Mouse (Mus musculus) kidney, postnatal 0 days (tissue): ENCODE results near the gene Epor. TPM values are rescaled to one million over a fixed set of nuclear protein-coding genes. Genes with fewer than 3 reads are reported as not detected.

Experiments
- ATAC-seq: fragments of 200-750 bp; cut with Nextera tagmentation; replicated peaks from 2 replicates; pipeline ENCODE4 v1.8.0; 2017; ENCODE audit warnings: low read depth, moderate number of reproducible peaks, moderate TSS enrichment, moderate library complexity; ENCODE audit not compliant: low FRiP score
- DNase-seq: peaks from one replicate; pipeline ENCODE4 v3.0.0-alpha.2; 2016; ENCODE audit warnings: low spot score
- H3K27ac ChIP-seq: fragments of 300-500 bp; sonication (generic); 2 replicates; pipeline ENCODE4 v1.5.1; 2014; ENCODE audit warnings: mild to moderate bottlenecking
- H3K27me3 ChIP-seq: fragments of 300-500 bp; sonication (generic); 2 replicates; pipeline ENCODE4 v1.6.1; 2014; ENCODE audit warnings: low read length, mixed read lengths; ENCODE audit not compliant: insufficient read depth
- H3K36me3 ChIP-seq: fragments of 300-500 bp; sonication (generic); 2 replicates; pipeline ENCODE4 v1.6.1; 2014; ENCODE audit warnings: low read length, mixed read lengths; ENCODE audit not compliant: insufficient read depth
- H3K4me1 ChIP-seq: fragments of 300-500 bp; sonication (generic); replicated peaks from 2 replicates; pipeline ENCODE4 v1.6.1; 2014; ENCODE audit warnings: antibody characterized with exemption, low read length, mixed read lengths; ENCODE audit not compliant: insufficient read depth
- H3K4me2 ChIP-seq: fragments of 300-500 bp; sonication (generic); 2 replicates; pipeline ENCODE4 v1.6.1; 2014; ENCODE audit warnings: mild to moderate bottlenecking, low read length, moderate library complexity, mixed read lengths
- H3K4me3 ChIP-seq: fragments of 300-500 bp; sonication (generic); replicated peaks from 2 replicates; pipeline ENCODE4 v1.5.1; 2014; ENCODE audit warnings: low read depth, low read length
- H3K9ac ChIP-seq: fragments of 300-500 bp; sonication (generic); 2 replicates; pipeline ENCODE4 v1.6.1; 2014; ENCODE audit warnings: low read depth, low read length
- H3K9me3 ChIP-seq: fragments of 300-500 bp; sonication (generic); replicated peaks from 2 replicates; pipeline ENCODE4 v1.6.1; 2016; ENCODE audit warnings: low read length, inconsistent platforms, mixed read lengths
- CTCF ChIP-seq: IDR thresholded peaks from 2 replicates; pipeline ENCODE4 v1.5.1; 2016; ENCODE audit warnings: antibody characterized with exemption, low read depth, mild to moderate bottlenecking, moderate library complexity
- WGBS: fragments of 180-500 bp; shearing (Covaris S2); extraction: QIAGEN DNeasy Blood & Tissue Kit; methylation state at CpG from one replicate; pipeline ENCODE4 v1.1.7; 2014; 5-methylcytosine and 5-hydroxymethylcytosine counted together
- polyA plus RNA-seq: library from polyadenylated mRNA; unstranded; fragments of >200 nt; fragmentation: Nextera tagmentation; extraction: Ambion mirVana; gene quantifications from 2 replicates; pipeline ENCODE4 v1.2.1, GENCODE M21; 2015

Epor gene
- polyA plus RNA-seq, 1 experiment from 2014 or later: 16.1 TPM

DNA sequence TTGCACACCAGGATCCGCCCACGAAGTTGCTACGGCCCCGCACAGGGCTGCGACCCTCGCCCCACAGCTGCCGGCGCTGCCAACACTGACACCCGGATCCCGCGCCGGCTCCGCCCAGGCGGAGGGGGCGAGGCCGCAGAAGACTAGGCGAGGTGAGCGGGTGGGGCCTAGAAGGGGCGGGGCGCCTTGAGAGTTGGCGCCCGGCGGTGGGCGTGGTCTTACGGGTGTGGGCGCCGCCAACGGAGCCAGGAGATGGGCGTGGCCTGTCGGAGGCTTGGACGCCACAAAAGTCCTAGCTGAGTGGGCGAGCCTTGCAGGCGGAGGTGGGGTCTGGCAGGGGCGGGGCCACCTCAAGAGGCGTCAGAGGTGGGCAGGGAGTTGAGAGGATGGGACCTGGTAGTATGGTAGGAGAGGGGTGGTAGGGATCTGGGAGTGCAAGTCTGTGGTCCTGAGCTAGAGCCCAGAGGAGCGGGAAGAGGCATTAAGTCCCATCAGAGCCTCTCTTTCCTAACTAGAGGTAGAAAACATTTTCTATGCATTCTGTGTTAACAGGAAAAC, 45.2 kb downstream of the Epor start, which contains the start of gene Rab3d:
Gene Rab3d, minus strand, starts transcription at position 158 of the 558 bp plus-strand sequence.
- TF ChIP-seq CTCF: 0 out of 2 replicates have a peak, but pooled peaks have one; percentile 3
- DNase-seq: peak; percentile 97
- Histone ChIP-seq H3K27ac (peak within 1 kb of the TSS; percentile 51), H3K9me3 (no peaks in the 10 kb centered on the region), H3K9ac (peak within 1 kb of the TSS; percentile 55), H3K4me1 (0 out of 2 replicates have a peak, but pooled peaks cover 5% of the 10 kb centered on the region), H3K36me3 (no peaks in the 10 kb centered on the region), H3K27me3 (no peaks in the 10 kb centered on the region), H3K4me3 (peak within 1 kb of the TSS; percentile 54), H3K4me2 (peak within 1 kb of the TSS; percentile 96)
- under 1% methylated on average over 36 of the region's 36 CpGs for WGBS
- ATAC-seq: peak; percentile 92

DNA sequence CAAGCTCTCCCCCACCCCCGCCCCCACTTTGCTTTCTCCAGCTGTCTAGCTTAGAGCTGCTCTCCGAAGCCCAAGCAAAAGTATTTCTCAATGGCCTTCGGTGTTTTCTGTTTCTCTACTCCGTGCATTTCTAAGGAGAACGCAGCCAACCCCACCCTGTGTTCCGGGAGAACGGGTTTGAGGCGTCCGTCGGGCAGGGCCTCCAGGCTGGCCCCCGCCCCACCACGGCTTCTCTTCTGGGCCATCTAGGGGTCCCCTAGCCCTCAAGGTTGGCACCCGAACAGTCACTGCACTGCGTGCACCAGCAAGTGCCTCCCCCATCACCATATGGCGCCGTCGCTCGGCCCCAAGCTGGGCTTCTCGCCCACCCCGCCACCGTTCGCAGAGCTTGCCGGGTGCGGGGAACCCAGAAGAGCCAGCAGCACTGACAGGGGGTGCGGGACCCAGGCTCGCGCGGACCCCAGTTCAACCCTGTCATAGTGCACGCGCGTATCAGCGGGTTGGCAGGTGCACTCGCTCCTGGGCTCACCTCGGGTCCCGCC, 45.7 kb downstream of the Epor start:
- no peak for DNase-seq
- H3K27me3 ChIP-seq: no peaks in the 10 kb centered on the region
- TF ChIP-seq CTCF: no peak
- 0 out of 2 replicates have a peak, but pooled peaks cover 5% of the 10 kb centered on the region for H3K4me1 ChIP-seq
- no peak; the same call in none of the 2 replicates for ATAC-seq
- H3K9me3 ChIP-seq: no peaks in the 10 kb centered on the region
- H3K9ac ChIP-seq: peak overlapping the region; percentile 55
- H3K4me3 ChIP-seq: peak overlapping the region; percentile 54
- peak overlapping the region; percentile 96 for H3K4me2 ChIP-seq
- H3K36me3 ChIP-seq: no peaks in the 10 kb centered on the region
- under 1% methylated on average over 35 of the region's 35 CpGs for WGBS
- H3K27ac ChIP-seq: peak overlapping the region; percentile 51

DNA sequence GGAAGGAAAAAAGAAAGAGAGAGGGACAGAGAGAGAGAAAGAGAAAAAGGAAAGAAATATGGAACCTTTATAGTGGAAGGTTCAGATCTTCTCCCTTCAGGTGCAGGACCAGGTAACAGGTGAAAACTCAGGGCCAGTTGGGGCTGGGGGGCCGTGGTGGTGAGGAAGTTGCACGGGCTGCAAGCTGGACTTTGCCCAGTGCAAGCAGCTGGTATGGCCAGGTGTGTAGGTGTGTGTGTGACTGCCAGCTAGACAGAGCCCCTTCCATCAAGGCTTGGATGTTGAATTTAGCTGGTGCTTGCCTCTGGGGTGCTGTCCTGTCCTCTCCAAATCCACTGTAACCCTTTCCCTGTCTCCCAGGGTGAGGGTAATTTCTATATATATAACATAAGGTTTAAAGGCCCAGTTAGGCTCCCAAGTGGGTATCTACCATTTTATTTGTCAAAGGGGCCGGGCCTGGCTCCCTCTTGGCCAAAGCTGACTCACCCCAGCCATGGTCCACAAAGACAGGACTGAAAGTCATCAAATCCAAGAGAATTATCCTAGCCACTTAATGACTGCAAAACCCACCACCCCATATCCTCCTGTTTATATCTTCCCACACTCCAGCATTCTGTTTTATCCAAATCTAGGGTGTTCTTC, 46.3 kb downstream of the Epor start:
- H3K27me3 ChIP-seq: no peaks in the 10 kb centered on the region
- H3K4me1 ChIP-seq: 0 out of 2 replicates have a peak, but pooled peaks cover 5% of the 10 kb centered on the region
- WGBS: 54% methylated on average over 3 of the region's 3 CpGs
- ATAC-seq (no peak), DNase-seq (no peak)
- H3K36me3 ChIP-seq: no peaks in the 10 kb centered on the region
- TF ChIP-seq CTCF: no peak
- H3K27ac ChIP-seq: peak overlapping the region; percentile 51; the same call in 1 of the 2 replicates
- no peaks in the 10 kb centered on the region for H3K9me3 ChIP-seq
- peak overlapping the region; percentile 96 for H3K4me2 ChIP-seq
- H3K9ac ChIP-seq: no peak overlapping the region; the same call in 1 of the 2 replicates
- peak overlapping the region; percentile 54; the same call in 1 of the 2 replicates for H3K4me3 ChIP-seq

DNA sequence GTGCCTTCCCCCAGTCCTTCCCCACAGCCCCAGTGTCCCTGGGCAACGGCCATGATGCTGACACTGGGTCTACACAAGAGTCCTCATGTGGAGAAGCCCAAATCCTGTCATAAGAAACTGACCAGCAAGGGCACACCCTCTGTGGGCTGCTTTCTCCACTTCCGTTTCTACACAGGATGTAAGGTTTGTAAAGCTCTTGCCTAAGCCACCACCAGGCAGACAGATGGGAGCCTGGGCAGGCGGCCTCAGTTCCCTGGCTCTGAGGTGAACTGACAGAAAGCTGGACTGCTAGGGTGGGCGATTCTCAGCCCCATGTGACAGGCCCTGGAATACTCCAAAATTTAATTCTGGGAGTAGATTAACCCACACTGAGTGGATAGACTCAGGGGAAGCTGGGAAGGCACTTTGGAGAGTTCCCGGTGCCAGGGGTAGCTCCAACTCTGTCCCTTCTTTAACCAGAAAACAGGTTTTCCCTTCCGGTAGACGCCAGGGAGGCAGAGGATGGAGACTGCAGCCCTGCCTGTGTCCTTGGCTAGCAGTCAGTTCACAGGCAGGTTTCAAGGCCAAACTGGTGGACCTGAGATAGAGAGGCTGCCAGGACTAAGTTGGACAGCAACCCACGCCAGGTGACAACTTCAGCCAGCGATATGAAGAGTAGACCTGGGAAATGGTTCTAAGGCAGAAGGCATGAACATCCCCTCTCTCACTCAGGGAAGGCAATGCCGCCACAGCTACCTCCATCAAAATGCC, 53.7 kb downstream of the Epor start:
- no peak for TF ChIP-seq CTCF
- Histone ChIP-seq H3K4me2 (no peak overlapping the region), H3K4me3 (no peak overlapping the region), H3K9me3 (no peaks in the 10 kb centered on the region), H3K27me3 (no peaks in the 10 kb centered on the region), H3K9ac (no peak overlapping the region), H3K36me3 (no peaks in the 10 kb centered on the region), H3K4me1 (no peaks in the 10 kb centered on the region), H3K27ac (no peak overlapping the region)
- DNase-seq (no peak), ATAC-seq (no peak)
- WGBS: 81% methylated on average over 10 of the region's 10 CpGs

Other genes with a start within 250 kb of the Epor start
- 16.9 and 19.6 TPM in 2 replicates for gene Ldlr, start 240.0 kb downstream of the Epor start, polyA plus RNA-seq
- gene Spc24, start 203.2 kb downstream of the Epor start, polyA plus RNA-seq: 55.1 and 61.1 TPM in 2 replicates
- gene Kank2, start 164.8 kb downstream of the Epor start, polyA plus RNA-seq: 10.1 and 10.3 TPM in 2 replicates
- gene Angptl8, start 128.0 kb downstream of the Epor start, polyA plus RNA-seq: 5.6 and 6.1 TPM in 2 replicates
- gene Dock6, start 110.9 kb downstream of the Epor start, polyA plus RNA-seq: 28.3 and 28.7 TPM in 2 replicates
- gene Rab3d, start 45.3 kb downstream of the Epor start, polyA plus RNA-seq: 12.0 and 13.3 TPM in 2 replicates
- gene Ccdc159, start 36.0 kb downstream of the Epor start, polyA plus RNA-seq: 1.8 and 2.0 TPM in 2 replicates
- 82.9 and 83.7 TPM in 2 replicates for gene Tmem205, start 36.0 kb downstream of the Epor start, polyA plus RNA-seq
- 4.3 and 4.8 TPM in 2 replicates for gene Plppr2, start 26.5 kb downstream of the Epor start, polyA plus RNA-seq
- gene Swsap1, start 7.8 kb downstream of the Epor start, polyA plus RNA-seq: 7.5 and 8.1 TPM in 2 replicates
- gene Rgl3, start 25.9 kb upstream of the Epor start, polyA plus RNA-seq: 26.8 and 29.2 TPM in 2 replicates
- 1.2 and 1.4 TPM in 2 replicates for gene Ccdc151, start 39.1 kb upstream of the Epor start, polyA plus RNA-seq
- 79.6 and 92.8 TPM in 2 replicates for gene Prkcsh, start 39.3 kb upstream of the Epor start, polyA plus RNA-seq
- 0.05 and 0.12 TPM in 2 replicates for gene Elavl3, start 88.5 kb upstream of the Epor start, polyA plus RNA-seq
- gene Gm49318, start 107.8 kb upstream of the Epor start, polyA plus RNA-seq: not detected in 2 replicates
- 8.3 and 8.9 TPM in 2 replicates for gene Zfp653, start 107.9 kb upstream of the Epor start, polyA plus RNA-seq
- gene Ecsit, start 121.9 kb upstream of the Epor start, polyA plus RNA-seq: 56.2 and 61.3 TPM in 2 replicates
- 27.9 and 30.8 TPM in 2 replicates for gene Cnn1, start 135.7 kb upstream of the Epor start, polyA plus RNA-seq
- 160 and 172 TPM in 2 replicates for gene Elof1, start 153.7 kb upstream of the Epor start, polyA plus RNA-seq
- gene Acp5, start 172.2 kb upstream of the Epor start, polyA plus RNA-seq: 6.2 and 6.3 TPM in 2 replicates
- gene Pigyl, start 193.3 kb upstream of the Epor start, polyA plus RNA-seq: 102 and 111 TPM in 2 replicates
- 0.11 and 0.18 TPM in 2 replicates for gene Zfp872, start 224.6 kb upstream of the Epor start, polyA plus RNA-seq